Mouse (Mus musculus) cortical plate, adult 2 months (tissue): ENCODE results near the gene Serpine1.

Experiments
- CTCF ChIP-seq: fragments of 200-500 bp; IDR thresholded peaks from 2 replicates; pipeline ENCODE4 v1.5.1; 2011; ENCODE audit warnings: mild to moderate bottlenecking, control low read depth, low read length; ENCODE audit not compliant: insufficient read depth; ENCODE audit errors: extremely low read depth
- POLR2A ChIP-seq: fragments of 200-500 bp; IDR thresholded peaks from 2 replicates; pipeline ENCODE4 v1.6.1; 2011; ENCODE audit warnings: mild to moderate bottlenecking, low read length, control low read depth; ENCODE audit not compliant: insufficient read depth; ENCODE audit errors: extremely low read depth

- TF ChIP-seq POLR2A, result peak; percentile 64
- no peak for TF ChIP-seq CTCF
These were observed 26.4 kb downstream of the Serpine1 start, which contains the start of gene Ap1s1 for GRCm38 (mm10) chr5:137045402-137046323.
